Mouse (Mus musculus) frontal cortex, adult (tissue): ENCODE data around the gene Ogdh.

Experiments used
- ATAC-seq: cut with Nextera tagmentation; 2 replicates; pipeline ENCODE4 v1.9.2; 2017; ENCODE audit warnings: mild to moderate bottlenecking, moderate library complexity, mixed read lengths; ENCODE audit not compliant: low TSS enrichment

The Ogdh gene

DNA sequence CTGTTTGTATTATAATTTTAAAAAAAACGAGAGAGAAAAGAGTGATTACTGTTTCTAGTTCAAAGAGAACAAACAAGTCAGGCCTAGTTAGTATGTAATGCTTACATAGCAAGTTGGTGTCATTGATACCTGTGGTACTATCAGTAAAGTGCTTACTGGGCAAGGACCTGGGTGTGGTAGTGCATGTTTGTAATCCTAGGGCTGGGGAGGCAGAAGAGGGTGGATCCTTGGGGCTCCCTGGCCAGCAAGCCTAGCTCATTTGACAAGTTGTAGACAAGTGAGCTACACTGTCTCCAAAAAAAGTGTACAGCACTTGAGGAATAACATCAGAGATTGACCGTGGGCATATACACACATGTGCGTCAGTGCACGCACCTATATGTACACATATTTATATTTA is 3.2 kb downstream of the Ogdh start:
- ATAC-seq, result no peak

GRCm38 (mm10) chr11:6296077-6296476 is 4.6 kb downstream of the Ogdh start:
- ATAC-seq, result no peak

DNA sequence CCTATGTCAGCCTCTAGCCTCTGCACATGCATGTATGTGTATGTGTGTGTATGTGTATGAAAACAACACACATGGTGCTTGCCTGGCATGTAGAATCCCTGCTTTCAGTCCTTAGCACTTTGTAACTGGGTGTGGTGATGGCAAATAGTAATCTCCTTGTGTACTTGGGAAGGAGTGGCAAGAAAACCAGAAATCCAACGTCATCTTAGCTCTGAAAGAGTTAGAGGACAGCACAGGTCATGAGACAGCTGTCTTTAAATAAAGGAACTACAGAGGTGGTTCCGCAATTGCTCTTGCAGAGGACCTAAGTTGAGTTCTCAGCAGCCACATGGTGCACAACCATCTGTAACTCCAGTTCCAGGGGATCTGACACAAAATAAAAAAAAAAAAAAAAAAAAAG is 8.0 kb downstream of the Ogdh start:
- no peak for ATAC-seq

- ATAC-seq, result no peak
Observed at GRCm38 (mm10) chr11:6302793-6303192, 11.4 kb downstream of the Ogdh start.

DNA sequence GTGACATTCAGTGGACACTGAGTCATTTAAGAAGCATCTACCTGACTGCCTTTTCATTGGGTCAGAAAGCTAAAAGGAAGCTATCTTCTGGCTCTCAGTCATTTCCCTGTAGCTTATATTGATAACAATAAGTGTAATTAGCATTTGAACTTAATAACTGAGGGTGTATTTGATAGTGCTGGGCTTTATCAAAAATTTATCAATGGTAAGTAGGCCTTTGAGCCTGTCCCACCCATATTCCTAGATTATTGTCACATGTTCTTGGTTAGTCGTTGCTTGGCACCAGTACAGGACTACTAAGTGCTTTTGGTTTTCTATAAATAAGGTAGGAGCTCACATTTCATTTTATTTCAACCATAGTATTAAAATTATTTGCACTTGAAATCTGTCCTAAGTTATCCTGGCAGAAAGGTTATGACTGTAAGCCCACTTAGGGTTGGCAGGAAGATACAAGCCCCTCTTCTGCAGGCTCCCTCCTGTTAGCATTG is 14.6 kb downstream of the Ogdh start:
- no peak for ATAC-seq

- no peak for ATAC-seq
Observed at GRCm38 (mm10) chr11:6308181-6308580, 16.7 kb downstream of the Ogdh start.

GRCm38 (mm10) chr11:6313874-6314406 is 22.5 kb downstream of the Ogdh start:
- ATAC-seq, result peak; percentile 92

DNA sequence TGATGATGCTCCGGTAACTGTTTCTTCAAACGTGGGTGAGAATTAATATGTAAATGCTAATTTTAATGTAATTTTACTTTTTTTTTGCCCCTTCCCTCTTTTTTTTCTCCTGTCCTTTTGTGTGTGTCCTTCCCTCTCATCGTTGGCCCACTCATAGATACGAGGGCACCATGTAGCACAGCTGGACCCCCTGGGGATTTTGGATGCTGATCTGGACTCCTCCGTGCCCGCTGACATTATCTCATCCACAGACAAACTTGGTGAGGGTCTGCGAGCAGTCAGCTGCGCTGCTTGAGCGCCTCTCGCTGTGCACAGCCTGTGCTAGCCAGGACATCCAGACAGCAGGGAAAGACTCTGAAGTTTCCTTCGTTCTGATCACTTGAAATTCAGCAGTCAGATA is 25.4 kb downstream of the Ogdh start:
- ATAC-seq, result no peak

DNA sequence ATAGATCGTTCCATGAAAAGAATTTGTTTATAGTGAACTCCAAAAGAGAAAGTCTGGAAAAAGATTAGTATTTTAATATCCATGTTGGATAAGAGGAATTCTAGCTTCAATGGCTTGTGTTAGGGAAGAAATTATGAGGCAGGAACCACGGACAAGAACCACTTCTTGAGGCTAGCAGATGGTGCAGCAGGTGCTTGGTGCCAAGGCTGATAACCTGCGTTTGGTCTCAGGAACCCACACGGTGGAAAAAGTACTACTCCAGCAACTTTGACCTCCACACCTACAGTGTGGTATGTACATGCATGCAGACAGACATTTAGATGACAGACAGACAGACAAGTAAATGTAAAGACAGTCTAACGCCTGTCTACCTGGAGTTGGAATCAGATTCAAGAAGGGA is 27.1 kb downstream of the Ogdh start:
- ATAC-seq, result no peak

GRCm38 (mm10) chr11:6319374-6319773 is 27.9 kb downstream of the Ogdh start:
- no peak for ATAC-seq

DNA sequence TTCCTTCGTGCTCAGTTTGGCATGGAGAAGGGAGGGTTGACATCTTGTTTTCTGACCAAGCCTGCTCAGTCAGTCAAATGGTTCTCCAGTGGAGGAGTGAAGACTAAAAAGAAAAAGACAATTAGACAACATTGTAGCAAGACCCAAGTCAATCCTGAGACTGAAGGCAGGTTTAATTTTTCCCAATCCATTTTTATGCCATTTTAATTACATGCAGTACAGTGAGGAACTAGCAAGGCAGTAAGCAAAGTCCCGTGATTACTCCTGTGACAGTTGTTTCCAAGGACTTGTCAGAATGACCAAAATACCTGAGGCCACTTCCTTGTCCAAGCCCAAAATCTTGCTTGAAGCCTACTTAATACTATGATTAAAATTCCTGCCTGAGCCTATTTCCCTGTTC is 30.7 kb downstream of the Ogdh start:
- no peak for ATAC-seq

GRCm38 (mm10) chr11:6323348-6323747 is 31.9 kb downstream of the Ogdh start:
- peak; percentile 75 for ATAC-seq

DNA sequence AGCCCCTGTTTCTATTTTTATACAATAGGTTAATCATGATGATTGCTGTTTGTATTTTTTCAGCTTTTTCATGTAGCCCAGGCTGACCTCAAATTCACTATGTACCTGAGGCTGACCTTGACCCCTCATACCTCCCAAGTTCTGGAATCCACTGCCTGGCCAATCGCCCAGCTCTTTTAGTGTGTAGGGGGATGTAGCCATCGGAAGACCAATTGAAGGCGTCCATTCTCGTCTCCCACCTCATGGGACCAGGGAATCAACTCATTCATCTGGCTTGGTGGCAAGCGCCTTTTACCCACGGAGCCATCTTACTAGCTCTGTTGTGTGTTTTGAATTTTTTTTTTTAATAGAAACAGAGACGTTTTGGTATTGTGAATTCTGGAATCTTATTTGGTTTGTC is 39.8 kb downstream of the Ogdh start:
- ATAC-seq, result no peak

GRCm38 (mm10) chr11:6332606-6333005 is 41.2 kb downstream of the Ogdh start:
- ATAC-seq, result no peak

GRCm38 (mm10) chr11:6333403-6333802 is 42.0 kb downstream of the Ogdh start:
- ATAC-seq, result no peak

- ATAC-seq, result no peak
Observed at GRCm38 (mm10) chr11:6335321-6335720, 43.9 kb downstream of the Ogdh start.

DNA sequence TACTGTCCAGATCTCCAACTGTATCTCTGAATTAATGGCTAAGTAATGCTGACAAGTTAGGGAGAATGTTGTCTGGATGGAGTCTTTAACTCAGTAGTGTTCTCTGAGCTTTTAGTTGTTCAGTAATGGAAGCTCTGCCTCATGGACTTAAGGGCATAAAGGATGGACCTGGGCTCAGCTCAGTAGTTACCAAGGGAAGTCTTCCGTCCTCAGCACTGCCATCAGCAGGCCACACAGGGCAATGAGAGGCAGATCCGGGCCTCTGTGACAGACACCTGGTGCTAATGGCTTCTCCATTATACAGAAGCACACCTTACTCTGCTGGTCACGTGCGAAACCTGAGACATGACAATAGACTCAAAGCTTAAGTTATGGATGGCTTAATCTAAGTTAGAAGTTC is 45.3 kb downstream of the Ogdh start:
- no peak for ATAC-seq

DNA sequence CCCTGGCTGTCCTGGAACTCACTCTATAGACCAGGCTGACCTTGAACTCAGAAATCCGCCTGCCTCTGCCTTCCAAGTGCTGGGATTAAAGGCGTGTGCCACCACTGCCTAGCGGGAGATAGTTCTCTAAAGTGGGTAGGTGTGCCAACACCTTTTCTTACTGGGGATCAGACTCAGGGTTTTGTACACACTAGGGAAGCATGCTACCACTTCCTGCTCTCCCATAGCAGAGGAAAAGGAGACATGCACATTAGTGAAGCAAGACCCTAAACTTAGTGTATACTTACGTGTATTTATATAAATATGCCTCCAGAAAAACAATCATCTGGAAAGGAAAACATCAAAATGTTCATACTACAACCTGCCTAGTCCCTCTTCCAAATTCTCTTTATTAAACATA is 54.5 kb downstream of the Ogdh start:
- no peak for ATAC-seq

DNA sequence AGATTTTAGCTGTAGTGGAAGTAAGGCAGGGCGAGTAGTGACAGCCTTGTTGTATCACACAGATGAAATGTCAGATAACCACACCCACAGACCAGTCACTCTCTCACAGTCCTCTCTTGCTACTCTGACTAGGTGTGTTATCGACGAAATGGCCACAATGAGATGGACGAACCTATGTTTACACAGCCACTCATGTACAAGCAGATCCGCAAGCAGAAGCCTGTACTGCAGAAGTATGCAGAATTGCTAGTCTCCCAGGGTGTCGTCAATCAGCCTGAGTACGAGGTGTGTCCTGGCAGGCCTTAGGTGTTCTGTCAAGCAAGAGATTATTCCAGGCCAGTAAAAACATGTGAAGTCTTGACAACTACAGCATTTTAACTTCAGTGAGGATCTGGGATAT is 55.5 kb downstream of the Ogdh start:
- ATAC-seq, result no peak

- no peak for ATAC-seq
Observed at GRCm38 (mm10) chr11:6348681-6349200, 57.3 kb downstream of the Ogdh start.

DNA sequence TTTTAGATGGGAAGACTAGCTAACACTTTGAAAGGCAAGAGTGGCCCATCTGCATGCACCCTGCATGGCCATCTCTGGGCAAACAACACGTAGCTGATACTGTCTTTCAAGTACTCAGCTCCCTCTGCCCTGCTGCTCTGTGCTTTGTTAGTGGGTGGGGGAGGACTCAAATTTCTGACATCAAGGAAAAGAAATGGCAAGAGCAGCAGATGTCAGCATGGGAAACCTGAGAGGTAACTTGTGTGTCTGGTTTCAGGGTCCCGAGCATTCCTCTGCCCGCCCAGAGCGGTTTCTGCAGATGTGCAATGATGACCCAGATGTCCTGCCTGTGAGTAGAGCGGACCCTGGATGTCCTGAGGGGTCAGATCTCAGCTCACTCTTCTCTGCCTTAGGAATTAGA is 58.2 kb downstream of the Ogdh start:
- no peak for ATAC-seq

- no peak for ATAC-seq
Observed at GRCm38 (mm10) chr11:6355106-6355505, 63.7 kb downstream of the Ogdh start.

- no peak for ATAC-seq
Observed at GRCm38 (mm10) chr11:6364581-6365275, 73.3 kb downstream of the Ogdh start.

DNA sequence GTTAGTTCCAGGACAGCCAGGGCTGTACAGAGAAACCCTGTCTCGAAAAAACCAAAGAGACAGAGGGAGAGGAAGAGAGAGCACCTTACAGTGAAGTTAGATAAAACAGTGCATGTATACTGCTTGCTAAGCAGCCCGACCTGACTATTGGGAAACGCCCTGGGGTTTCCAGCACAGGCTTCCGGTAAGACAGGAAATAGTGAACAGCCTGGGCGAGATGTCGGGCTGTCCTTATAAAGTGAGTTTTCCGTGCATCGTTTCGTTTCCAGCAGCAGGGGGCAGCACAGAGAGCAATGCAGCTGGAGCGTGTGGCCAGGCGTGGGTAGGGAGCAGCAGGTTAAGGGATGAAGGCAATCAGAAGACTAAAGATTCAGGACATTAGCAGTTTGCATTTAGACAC is 74.5 kb downstream of the Ogdh start:
- peak; percentile 87 for ATAC-seq
